Mouse (Mus musculus): ENCODE results near the gene Enho. TPM values are rescaled to one million over a fixed set of nuclear protein-coding genes. Genes with fewer than 3 reads are reported as not detected.
A peak's percentile ranks its signal among the peaks of the same experiment; 100 is the strongest.
"Not testable (repeated sequence)": the region's sequence is repeated elsewhere in the genome, so short reads cannot be mapped to it uniquely, and the experiment has no call there.

The Enho gene
- 10.8 and 11.2 TPM in 2 replicates for polyA plus RNA-seq (2015; fragmentation: Nextera tagmentation; extraction: Ambion mirVana)

GRCm38 (mm10) chr4:41639913-41640507 lies at the start of gene Enho:
Gene Enho, minus strand, starts transcription at chr4:41640324.
- under 1% methylated on average over 68 of the region's 74 CpGs for WGBS
- Histone ChIP-seq H3K27ac (peak within 1 kb of the TSS; percentile 58; the same call in 1 of the 2 replicates), H3K27me3 (replicated peaks) (peaks cover 8% of the 10 kb centered on the region), H3K9me3 (no peaks in the 10 kb centered on the region), H3K36me3 (no peaks in the 10 kb centered on the region), H3K4me3 (replicated peaks) (peak within 1 kb of the TSS; percentile 54), H3K4me2 (replicated peaks) (peak within 1 kb of the TSS; percentile 93), H3K9ac (peak within 1 kb of the TSS; percentile 69), H3K4me1 (replicated peaks) (peaks cover 19% of the 10 kb centered on the region)
- ATAC-seq = peak; percentile 95

- H3K27me3 ChIP-seq (replicated peaks) = not testable (repeated sequence)
These were observed 48.4 kb upstream of the Enho start for GRCm38 (mm10) chr4:41688562-41688961.

GRCm38 (mm10) chr4:41685882-41686492 lies 45.9 kb upstream of the Enho start:
- 59% methylated on average over 10 of the region's 10 CpGs for WGBS

More at GRCm38 (mm10) chr4:41688562-41688961, 48.4 kb upstream of the Enho start:
- H3K4me2 ChIP-seq (replicated peaks); ATAC-seq; H3K4me1 ChIP-seq (replicated peaks); H3K27ac ChIP-seq; H3K4me3 ChIP-seq (replicated peaks); H3K36me3 ChIP-seq; H3K9me3 ChIP-seq; H3K9ac ChIP-seq: not testable (repeated sequence)
- WGBS = 77% methylated on average over 1 of the region's 1 CpGs

GRCm38 (mm10) chr4:41684931-41685453 lies 44.9 kb upstream of the Enho start:
- not testable (repeated sequence) for H3K4me3 ChIP-seq (replicated peaks); H3K27me3 ChIP-seq (replicated peaks); H3K4me2 ChIP-seq (replicated peaks); H3K9me3 ChIP-seq; H3K9ac ChIP-seq; H3K36me3 ChIP-seq; H3K27ac ChIP-seq
- H3K4me1 ChIP-seq (replicated peaks) = peaks cover 16% of the 10 kb centered on the region; the same call in 1 of the 2 replicates
- 2% methylated on average over 14 of the region's 14 CpGs for WGBS
- peak; percentile 24; the same call in 1 of the 2 replicates for ATAC-seq

More at GRCm38 (mm10) chr4:41685882-41686492, 45.9 kb upstream of the Enho start:
- not testable (repeated sequence) for H3K36me3 ChIP-seq; H3K27ac ChIP-seq; H3K27me3 ChIP-seq (replicated peaks); H3K4me3 ChIP-seq (replicated peaks); H3K4me2 ChIP-seq (replicated peaks); H3K9me3 ChIP-seq; H3K9ac ChIP-seq; ATAC-seq
- peaks cover 11% of the 10 kb centered on the region; the same call in 1 of the 2 replicates for H3K4me1 ChIP-seq (replicated peaks)

GRCm38 (mm10) chr4:41684131-41684930 lies 44.2 kb upstream of the Enho start:
- H3K27me3 ChIP-seq (replicated peaks); H3K36me3 ChIP-seq; H3K9me3 ChIP-seq; H3K4me3 ChIP-seq (replicated peaks); H3K9ac ChIP-seq: not testable (repeated sequence)
- peak overlapping the region; percentile 35; the same call in 1 of the 2 replicates for H3K4me2 ChIP-seq (replicated peaks)
- H3K27ac ChIP-seq = 0 out of 2 replicates have a peak overlapping the region, but pooled peaks have one; percentile 36
- 6% methylated on average over 21 of the region's 27 CpGs for WGBS
- peak; percentile 32; the same call in 1 of the 2 replicates for ATAC-seq
- peaks cover 22% of the 10 kb centered on the region; the same call in 1 of the 2 replicates for H3K4me1 ChIP-seq (replicated peaks)

GRCm38 (mm10) chr4:41683303-41683702 lies 43.2 kb upstream of the Enho start:
- not testable (repeated sequence) for H3K27ac ChIP-seq; H3K9ac ChIP-seq; H3K36me3 ChIP-seq; H3K9me3 ChIP-seq; H3K27me3 ChIP-seq (replicated peaks); H3K4me3 ChIP-seq (replicated peaks)
- Histone ChIP-seq H3K4me2 (replicated peaks) (peak overlapping the region; percentile 49), H3K4me1 (replicated peaks) (peaks cover 31% of the 10 kb centered on the region; the same call in 1 of the 2 replicates)
- peak; percentile 63 for ATAC-seq
- 4% methylated on average over 9 of the region's 27 CpGs for WGBS

- H3K9me3 ChIP-seq = no peaks in the 10 kb centered on the region
- 27% methylated on average over 6 of the region's 6 CpGs for WGBS
- H3K9ac ChIP-seq = no peak overlapping the region; the same call in 1 of the 2 replicates
- H3K4me2 ChIP-seq (replicated peaks) = peak overlapping the region; percentile 3
- H3K36me3 ChIP-seq = no peaks in the 10 kb centered on the region
- no peak overlapping the region for H3K4me3 ChIP-seq (replicated peaks)
- H3K27me3 ChIP-seq (replicated peaks) = 0 out of 2 replicates have a peak, but pooled peaks cover 5% of the 10 kb centered on the region
- 0 out of 2 replicates have a peak overlapping the region, but pooled peaks have one; percentile 37 for H3K27ac ChIP-seq
- no peak for ATAC-seq
- peaks cover 32% of the 10 kb centered on the region; the same call in 1 of the 2 replicates for H3K4me1 ChIP-seq (replicated peaks)
These were observed 42.7 kb upstream of the Enho start for GRCm38 (mm10) chr4:41682789-41683188.

- H3K4me1 ChIP-seq (replicated peaks) = peaks cover 40% of the 10 kb centered on the region; the same call in 1 of the 2 replicates
- H3K27ac ChIP-seq = no peak overlapping the region
- H3K4me3 ChIP-seq (replicated peaks) = no peak overlapping the region
- 0 out of 2 replicates have a peak, but pooled peaks cover 5% of the 10 kb centered on the region for H3K27me3 ChIP-seq (replicated peaks)
- H3K9ac ChIP-seq = no peak overlapping the region
- H3K4me2 ChIP-seq (replicated peaks) = no peak overlapping the region
- H3K9me3 ChIP-seq = no peaks in the 10 kb centered on the region
- 60% methylated on average over 10 of the region's 10 CpGs for WGBS
- ATAC-seq = no peak
- H3K36me3 ChIP-seq = no peaks in the 10 kb centered on the region
These were observed 41.8 kb upstream of the Enho start for GRCm38 (mm10) chr4:41681947-41682346.

- peaks cover 48% of the 10 kb centered on the region for H3K4me1 ChIP-seq (replicated peaks)
These were observed 41.1 kb upstream of the Enho start for GRCm38 (mm10) chr4:41681176-41681575.

GRCm38 (mm10) chr4:41679291-41679690 lies 39.2 kb upstream of the Enho start:
- WGBS = 35% methylated on average over 2 of the region's 2 CpGs
- Histone ChIP-seq H3K9me3 (no peaks in the 10 kb centered on the region), H3K27ac (0 out of 2 replicates have a peak overlapping the region, but pooled peaks have one; percentile 11), H3K4me1 (replicated peaks) (peaks cover 51% of the 10 kb centered on the region), H3K36me3 (no peaks in the 10 kb centered on the region), H3K27me3 (replicated peaks) (0 out of 2 replicates have a peak, but pooled peaks cover 5% of the 10 kb centered on the region), H3K4me3 (replicated peaks) (no peak overlapping the region), H3K9ac (no peak overlapping the region), H3K4me2 (replicated peaks) (no peak overlapping the region)
- ATAC-seq = 0 out of 2 replicates have a peak, but pooled peaks have one; percentile 24

More at GRCm38 (mm10) chr4:41681176-41681575, 41.1 kb upstream of the Enho start:
- H3K4me2 ChIP-seq (replicated peaks) = no peak overlapping the region
- H3K9ac ChIP-seq = no peak overlapping the region
- WGBS = 56% methylated on average over 4 of the region's 4 CpGs
- no peaks in the 10 kb centered on the region for H3K9me3 ChIP-seq
- no peak overlapping the region for H3K4me3 ChIP-seq (replicated peaks)
- H3K27me3 ChIP-seq (replicated peaks) = 0 out of 2 replicates have a peak, but pooled peaks cover 5% of the 10 kb centered on the region
- H3K36me3 ChIP-seq = no peaks in the 10 kb centered on the region
- no peak overlapping the region for H3K27ac ChIP-seq
- ATAC-seq = no peak

GRCm38 (mm10) chr4:41678863-41679262 lies 38.7 kb upstream of the Enho start:
- no peaks in the 10 kb centered on the region for H3K9me3 ChIP-seq
- H3K4me2 ChIP-seq (replicated peaks) = no peak overlapping the region
- H3K4me3 ChIP-seq (replicated peaks) = no peak overlapping the region
- no peaks in the 10 kb centered on the region for H3K36me3 ChIP-seq
- H3K4me1 ChIP-seq (replicated peaks) = peaks cover 50% of the 10 kb centered on the region
- H3K27ac ChIP-seq = 0 out of 2 replicates have a peak overlapping the region, but pooled peaks have one; percentile 11
- H3K27me3 ChIP-seq (replicated peaks) = 0 out of 2 replicates have a peak, but pooled peaks cover 5% of the 10 kb centered on the region
- no peak for ATAC-seq
- H3K9ac ChIP-seq = no peak overlapping the region
- WGBS = 65% methylated on average over 6 of the region's 6 CpGs
